Mouse (Mus musculus): Measurements from ENCODE around the gene Cps1.

Cps1 gene

GRCm38 (mm10) chr1:67234861-67235260 is 112.0 kb downstream of the Cps1 start:
- DNase-seq (ENCODE audit: low read depth, low spot score) = no peak

GRCm38 (mm10) chr1:67235468-67236217 is 112.8 kb downstream of the Cps1 start:
- DNase-seq (ENCODE audit: low read depth, low spot score) = no peak

GRCm38 (mm10) chr1:67238446-67238845 is 115.6 kb downstream of the Cps1 start:
- DNase-seq (ENCODE audit: low read depth, low spot score) = no peak

GRCm38 (mm10) chr1:67238941-67239340 is 116.1 kb downstream of the Cps1 start:
- no peak for DNase-seq (ENCODE audit: low read depth, low spot score)

GRCm38 (mm10) chr1:67265222-67265621 is 142.4 kb downstream of the Cps1 start:
- DNase-seq (ENCODE audit: low read depth, low spot score) = no peak

GRCm38 (mm10) chr1:67267972-67268371 is 145.1 kb downstream of the Cps1 start:
- DNase-seq (ENCODE audit: low read depth, low spot score) = no peak

GRCm38 (mm10) chr1:67268450-67268849 is 145.6 kb downstream of the Cps1 start:
- DNase-seq (ENCODE audit: low read depth, low spot score) = no peak

- no peak for DNase-seq (ENCODE audit: low read depth, low spot score)
Observed at GRCm38 (mm10) chr1:67276270-67276669, 153.4 kb downstream of the Cps1 start.
